Mouse (Mus musculus) kidney, postnatal 0 days (tissue): ENCODE measurements around the gene Trp53rkb. TPM values are rescaled to one million over a fixed set of nuclear protein-coding genes. Genes with fewer than 3 reads are reported as not detected.
A peak's percentile ranks its signal among the peaks of the same experiment; 100 is the strongest.
"Not testable (repeated sequence)": the region's sequence is repeated elsewhere in the genome, so short reads cannot be mapped to it uniquely, and the experiment has no call there.

ENCODE experiments used
- ATAC-seq: fragments of 200-750 bp; cut with Nextera tagmentation; replicated peaks from 2 replicates; pipeline ENCODE4 v1.8.0; 2017; ENCODE audit warnings: low read depth, moderate number of reproducible peaks, moderate TSS enrichment, moderate library complexity; ENCODE audit not compliant: low FRiP score
- DNase-seq: peaks from one replicate; pipeline ENCODE4 v3.0.0-alpha.2; 2016; ENCODE audit warnings: low spot score
- H3K27ac ChIP-seq: fragments of 300-500 bp; sonication (generic); 2 replicates; pipeline ENCODE4 v1.5.1; 2014; ENCODE audit warnings: mild to moderate bottlenecking
- H3K27me3 ChIP-seq: fragments of 300-500 bp; sonication (generic); 2 replicates; pipeline ENCODE4 v1.6.1; 2014; ENCODE audit warnings: low read length, mixed read lengths; ENCODE audit not compliant: insufficient read depth
- H3K36me3 ChIP-seq: fragments of 300-500 bp; sonication (generic); 2 replicates; pipeline ENCODE4 v1.6.1; 2014; ENCODE audit warnings: low read length, mixed read lengths; ENCODE audit not compliant: insufficient read depth
- H3K4me1 ChIP-seq: fragments of 300-500 bp; sonication (generic); replicated peaks from 2 replicates; pipeline ENCODE4 v1.6.1; 2014; ENCODE audit warnings: antibody characterized with exemption, low read length, mixed read lengths; ENCODE audit not compliant: insufficient read depth
- H3K4me2 ChIP-seq: fragments of 300-500 bp; sonication (generic); 2 replicates; pipeline ENCODE4 v1.6.1; 2014; ENCODE audit warnings: mild to moderate bottlenecking, low read length, moderate library complexity, mixed read lengths
- H3K4me3 ChIP-seq: fragments of 300-500 bp; sonication (generic); replicated peaks from 2 replicates; pipeline ENCODE4 v1.5.1; 2014; ENCODE audit warnings: low read depth, low read length
- H3K9ac ChIP-seq: fragments of 300-500 bp; sonication (generic); 2 replicates; pipeline ENCODE4 v1.6.1; 2014; ENCODE audit warnings: low read depth, low read length
- H3K9me3 ChIP-seq: fragments of 300-500 bp; sonication (generic); replicated peaks from 2 replicates; pipeline ENCODE4 v1.6.1; 2016; ENCODE audit warnings: low read length, inconsistent platforms, mixed read lengths
- CTCF ChIP-seq: IDR thresholded peaks from 2 replicates; pipeline ENCODE4 v1.5.1; 2016; ENCODE audit warnings: antibody characterized with exemption, low read depth, mild to moderate bottlenecking, moderate library complexity
- WGBS: fragments of 180-500 bp; shearing (Covaris S2); extraction: QIAGEN DNeasy Blood & Tissue Kit; methylation state at CpG from one replicate; pipeline ENCODE4 v1.1.7; 2014; 5-methylcytosine and 5-hydroxymethylcytosine counted together
- polyA plus RNA-seq: library from polyadenylated mRNA; unstranded; fragments of >200 nt; fragmentation: Nextera tagmentation; extraction: Ambion mirVana; gene quantifications from 2 replicates; pipeline ENCODE4 v1.2.1, GENCODE M21; 2015

Gene Trp53rkb
- polyA plus RNA-seq, 1 experiment from 2014 or later, result 7.8 TPM

DNA sequence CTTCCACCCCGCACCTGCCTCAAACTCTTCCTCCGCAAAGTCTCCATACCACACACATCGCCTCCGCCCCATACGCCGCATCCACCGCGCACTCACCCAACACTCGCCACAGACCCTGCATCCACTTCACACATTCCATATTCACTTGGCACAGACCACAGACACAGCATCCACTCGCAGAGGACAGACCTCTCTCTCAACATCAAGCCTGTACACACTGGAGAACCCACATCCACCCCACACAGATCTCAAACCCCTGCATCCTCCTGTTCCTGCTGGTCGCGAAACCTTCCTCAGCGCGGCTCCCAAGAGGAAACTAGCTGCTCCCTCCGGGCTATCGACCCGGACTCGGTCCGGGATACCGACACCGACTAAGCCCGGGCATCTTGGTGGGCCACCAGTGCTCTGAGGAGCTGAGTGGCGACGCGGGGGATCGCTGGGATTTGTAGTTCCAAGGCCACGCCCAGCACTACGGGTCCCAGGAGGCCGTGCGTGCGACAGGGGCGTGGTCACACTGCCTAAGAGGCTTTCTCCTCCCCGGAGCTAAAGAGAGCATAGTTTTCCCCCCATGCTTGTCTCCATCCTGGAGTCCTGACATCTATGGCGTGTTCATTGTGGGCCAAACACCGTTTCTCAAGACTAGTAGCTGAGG lies 5.9 kb upstream of the Trp53rkb start:
- peak; percentile 92 for ATAC-seq
- Histone ChIP-seq H3K9ac (peak overlapping the region; percentile 56), H3K9me3 (no peaks in the 10 kb centered on the region), H3K27ac (no peak overlapping the region), H3K4me3 (peak overlapping the region; percentile 62), H3K4me2 (peak overlapping the region; percentile 74), H3K36me3 (no peaks in the 10 kb centered on the region), H3K27me3 (no peaks in the 10 kb centered on the region), H3K4me1 (no peaks in the 10 kb centered on the region)
- DNase-seq, result peak; percentile 95
- under 1% methylated on average over 35 of the region's 35 CpGs for WGBS
- TF ChIP-seq CTCF, result no peak

DNA sequence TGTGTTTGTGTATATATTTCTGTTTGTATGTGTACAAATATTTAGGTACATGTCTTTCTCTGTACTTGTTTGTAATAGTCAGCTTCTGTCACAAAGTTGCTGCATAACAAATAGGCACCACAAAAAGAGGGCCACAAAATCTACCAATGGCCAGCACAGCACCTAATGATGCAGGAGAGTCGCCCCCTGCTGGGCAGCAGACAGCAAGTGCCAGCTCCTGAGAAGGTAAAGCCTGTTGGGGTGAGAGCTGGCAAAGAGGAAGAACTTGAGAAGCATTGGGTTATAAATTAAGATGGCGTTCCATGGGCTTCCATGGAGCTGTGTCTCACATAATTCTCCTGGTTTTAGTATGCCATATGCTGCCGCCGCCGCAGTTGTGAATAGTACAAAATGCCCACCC lies 593 bp upstream of the Trp53rkb start:
- H3K9ac ChIP-seq, result no peak overlapping the region
- 71% methylated on average over 5 of the region's 5 CpGs for WGBS
- DNase-seq (no peak), ATAC-seq (no peak)
- H3K36me3 ChIP-seq, result no peaks in the 10 kb centered on the region
- TF ChIP-seq CTCF, result peak; percentile 36; the same call in 1 of the 2 replicates
- H3K9me3 ChIP-seq, result no peaks in the 10 kb centered on the region
- H3K4me1 ChIP-seq, result no peaks in the 10 kb centered on the region
- no peaks in the 10 kb centered on the region for H3K27me3 ChIP-seq
- H3K4me2 ChIP-seq, result no peak overlapping the region
- no peak overlapping the region for H3K4me3 ChIP-seq
- H3K27ac ChIP-seq, result no peak overlapping the region

DNA sequence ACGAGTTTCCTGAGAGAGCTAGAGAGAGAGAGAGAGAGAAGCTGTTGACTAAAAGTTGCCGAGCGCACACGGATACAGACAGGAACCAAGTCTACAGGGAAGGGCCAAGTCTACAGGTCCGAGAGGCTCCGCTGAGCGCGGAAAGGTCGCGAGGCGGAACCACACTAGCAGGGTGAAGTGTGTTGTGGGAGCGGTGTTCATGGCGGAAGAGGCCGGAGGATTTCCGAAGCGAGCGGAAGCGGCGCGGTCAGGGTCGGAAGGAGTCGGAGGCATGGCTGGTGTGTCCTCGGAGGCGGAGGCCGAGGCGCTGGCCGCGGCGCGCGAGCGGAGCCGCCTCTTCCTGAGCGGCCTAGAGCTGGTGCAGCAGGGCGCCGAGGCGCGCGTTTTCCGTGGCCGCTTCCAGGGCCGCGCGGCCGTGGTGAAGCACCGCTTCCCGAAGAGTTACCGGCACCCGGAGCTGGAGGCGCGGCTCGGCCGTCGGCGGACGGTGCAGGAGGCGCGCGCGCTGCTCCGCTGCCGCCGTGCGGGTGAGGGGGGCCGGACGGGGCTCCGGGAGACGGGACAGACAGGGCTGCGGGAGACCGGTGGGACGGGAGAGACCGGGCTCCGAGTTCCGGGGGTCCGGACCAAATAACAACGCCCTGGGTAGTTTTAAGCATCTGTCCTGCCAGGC lies 1.3 kb downstream of the Trp53rkb start:
- Histone ChIP-seq H3K4me3 (peak overlapping the region; percentile 77), H3K9ac (peak overlapping the region; percentile 80), H3K4me2 (peak overlapping the region; percentile 76), H3K27ac (peak overlapping the region; percentile 84)
- ATAC-seq (peak; percentile 91), DNase-seq (peak; percentile 88)
- H3K4me1 ChIP-seq, H3K27me3 ChIP-seq, H3K36me3 ChIP-seq, H3K9me3 ChIP-seq: not testable (repeated sequence)
- WGBS, result under 1% methylated on average over 68 of the region's 76 CpGs

GRCm38 (mm10) chr2:166799615-166800472 lies 7.5 kb downstream of the Trp53rkb start:
- DNase-seq, result no peak
- no peak for ATAC-seq
- H3K27ac ChIP-seq, result no peak overlapping the region
- H3K4me2 ChIP-seq, result no peak overlapping the region
- no peak overlapping the region for H3K4me3 ChIP-seq
- no peaks in the 10 kb centered on the region for H3K27me3 ChIP-seq
- H3K9ac ChIP-seq, result no peak overlapping the region
- TF ChIP-seq CTCF, result no peak
- H3K4me1 ChIP-seq, result no peaks in the 10 kb centered on the region
- peaks cover 8% of the 10 kb centered on the region; the same call in 1 of the 2 replicates for H3K36me3 ChIP-seq
- no peaks in the 10 kb centered on the region for H3K9me3 ChIP-seq
- 75% methylated on average over 11 of the region's 11 CpGs for WGBS

GRCm38 (mm10) chr2:166800473-166800857 lies 8.1 kb downstream of the Trp53rkb start:
- Histone ChIP-seq H3K27ac (no peak overlapping the region), H3K36me3 (peaks cover 8% of the 10 kb centered on the region; the same call in 1 of the 2 replicates), H3K9me3 (no peaks in the 10 kb centered on the region), H3K27me3 (no peaks in the 10 kb centered on the region), H3K4me3 (no peak overlapping the region), H3K4me1 (no peaks in the 10 kb centered on the region), H3K4me2 (no peak overlapping the region), H3K9ac (no peak overlapping the region)
- ATAC-seq (no peak), DNase-seq (no peak)
- TF ChIP-seq CTCF, result no peak
- 88% methylated on average over 7 of the region's 7 CpGs for WGBS

GRCm38 (mm10) chr2:166801436-166801835 lies 9.1 kb downstream of the Trp53rkb start:
- no peak for DNase-seq
- ATAC-seq, result no peak
- TF ChIP-seq CTCF, result no peak

More at GRCm38 (mm10) chr2:166801436-166801835, 9.1 kb downstream of the Trp53rkb start:
- 84% methylated on average over 2 of the region's 2 CpGs for WGBS
- Histone ChIP-seq H3K4me3 (no peak overlapping the region), H3K36me3 (peaks cover 8% of the 10 kb centered on the region; the same call in 1 of the 2 replicates), H3K4me1 (0 out of 2 replicates have a peak, but pooled peaks cover 4% of the 10 kb centered on the region), H3K4me2 (no peak overlapping the region), H3K27ac (no peak overlapping the region), H3K9ac (no peak overlapping the region), H3K9me3 (no peaks in the 10 kb centered on the region), H3K27me3 (no peaks in the 10 kb centered on the region)
